Comparison of ENCODE assay signal across 9 mouse cellular contexts in genomic region chr10:121642054-121642947, GRCm38 (mm10). TPM values are rescaled to one million over a fixed set of nuclear protein-coding genes. Genes with fewer than 3 reads are reported as not detected.
DNase-seq lines count a peak whose midpoint lies in the region; ATAC-seq and TF ChIP-seq lines count a peak whose summit lies in the region.
"Had no signal": no experiment of that assay in that cellular context is flagged by ENCODE, and none has a peak within 500 bp of the region (broad histone marks: within the 10 kb centered on the region; RNA-seq: fewer than 3 reads in every experiment).

No protein-coding gene starts in this region.

- H3K27me3 ChIP-seq in spleen, adult 2 months (ENCODE audit: control insufficient read depth, insufficient read depth, low read length), result peaks cover 13% of the 10 kb centered on the region
- H3K27me3 ChIP-seq in limb, embryonic 12.5 days, result peaks cover 29% of the 10 kb centered on the region
- H3K27me3 ChIP-seq in neural tube, embryonic 12.5 days (replicated peaks), result peaks cover 38% of the 10 kb centered on the region

- H3K9ac ChIP-seq in limb, embryonic 12.5 days (replicated peaks), result peak overlapping the region; percentile 60
- peak overlapping the region; percentile 45 for H3K9ac ChIP-seq in neural tube, embryonic 12.5 days

- H3K4me2 ChIP-seq in limb, embryonic 12.5 days, result peak overlapping the region; percentile 98
- H3K4me2 ChIP-seq in neural tube, embryonic 12.5 days (replicated peaks), result peak overlapping the region; percentile 98

- TF ChIP-seq CTCF in spleen, adult 2 months (IDR thresholded peaks at IDR 0.05; ENCODE audit: extremely low read depth, insufficient read depth, insufficient read length, insufficient replicate concordance), result no peak

- peaks cover 12% of the 10 kb centered on the region for H3K4me1 ChIP-seq in spleen, adult 2 months (ENCODE audit: control insufficient read depth, insufficient read depth, insufficient read length)
- peaks cover 15% of the 10 kb centered on the region for H3K4me1 ChIP-seq in limb, embryonic 12.5 days (replicated peaks)
- peaks cover 12% of the 10 kb centered on the region for H3K4me1 ChIP-seq in neural tube, embryonic 12.5 days

- H3K36me3 ChIP-seq in spleen, adult 2 months (ENCODE audit: control insufficient read depth, insufficient read depth, low read length), result no peaks in the 10 kb centered on the region
- no peaks in the 10 kb centered on the region for H3K36me3 ChIP-seq in limb, embryonic 12.5 days
- H3K36me3 ChIP-seq in neural tube, embryonic 12.5 days, result no peaks in the 10 kb centered on the region

- no peak for TF ChIP-seq POLR2A in spleen, adult 2 months (IDR thresholded peaks at IDR 0.05; ENCODE audit: low read depth, low read length)

- H3K27ac ChIP-seq in spleen, adult 2 months (ENCODE audit: insufficient read depth, low read length), result no peak overlapping the region
- 0 out of 2 replicates have a peak overlapping the region, but pooled peaks have one; percentile 23 for H3K27ac ChIP-seq in limb, embryonic 12.5 days
- H3K27ac ChIP-seq in neural tube, embryonic 12.5 days, result no peak overlapping the region

- 14% methylated on average over 28 of the region's 28 CpGs for WGBS in spleen, adult 2 months
- 3% methylated on average over 28 of the region's 28 CpGs for WGBS in limb, embryonic 12.5 days
- 5% methylated on average over 28 of the region's 28 CpGs for WGBS in neural tube, embryonic 12.5 days

- peak overlapping the region; percentile 50; the same call in 1 of the 2 replicates for H3K4me3 ChIP-seq in spleen, adult 2 months (ENCODE audit: extremely low read depth, insufficient read depth, insufficient read length)
- peak overlapping the region; percentile 60 for H3K4me3 ChIP-seq in limb, embryonic 12.5 days (replicated peaks)
- peak overlapping the region; percentile 44 for H3K4me3 ChIP-seq in neural tube, embryonic 12.5 days

- no peaks in the 10 kb centered on the region for H3K9me3 ChIP-seq in limb, embryonic 12.5 days
- no peaks in the 10 kb centered on the region for H3K9me3 ChIP-seq in neural tube, embryonic 12.5 days

- peak; percentile 28 for DNase-seq in adrenal gland, postnatal 10 days
- DNase-seq in adrenal gland, adult 8-10 months, result no peak
- no peak for DNase-seq in spleen, adult 2 months (ENCODE audit: low read depth in 1 of 2, low spot score in 2 of 2)
- no peak for DNase-seq in spleen, postnatal 36 days (ENCODE audit: low spot score in 2 of 2)
- no peak for DNase-seq in gastrocnemius, postnatal 10 days
- no peak for DNase-seq in ovary, postnatal 14 days (ENCODE audit: low spot score)

- peak; percentile 28; the same call in 1 of the 2 replicates for ATAC-seq in limb, embryonic 12.5 days (ENCODE audit: insufficient number of reproducible peaks, insufficient read depth, low FRiP score, low TSS enrichment, low read depth)
- no peak for ATAC-seq in neural tube, embryonic 12.5 days (ENCODE audit: low FRiP score, low read depth)

RNA-seq across cellular contexts. Expression of gene D930020B18Rik, which starts 0.9 kb away (rescaled TPM):
- not detected for total RNA-seq in adrenal gland, postnatal 10 days (2021)
- total RNA-seq in adrenal gland, adult 8-10 months (2022), result not detected
- polyA plus RNA-seq in spleen, adult 2 months (2012; rRNA removed), result 0.02 TPM in 1 of 2 replicates, not detected in the other
- 1.8 and 2.0 TPM in 2 replicates for polyA plus RNA-seq in limb, embryonic 12.5 days (2016; fragmentation: Nextera tagmentation; extraction: Ambion mirVana)
- 0.14 TPM in 1 of 2 replicates, not detected in the other for polyA plus RNA-seq in neural tube, embryonic 12.5 days (2016; fragmentation: Nextera tagmentation; extraction: Ambion mirVana)
- total RNA-seq in gastrocnemius, postnatal 10 days (2021), result not detected
- total RNA-seq: heart, adult 18-20 months had no signal

RNA-seq across cellular contexts. Expression of gene Xpot, which starts 16.2 kb away (rescaled TPM):
- total RNA-seq in adrenal gland, postnatal 10 days (2021), result 10 to 100 TPM; 44.9 to 48.2 TPM
- total RNA-seq in adrenal gland, adult 8-10 months (2022), result 10 to 100 TPM; 57.5 to 79.4 (median 65.6) TPM
- polyA plus RNA-seq in spleen, adult 2 months (2012; rRNA removed), result 44.0 and 63.8 TPM in 2 replicates
- polyA plus RNA-seq in limb, embryonic 12.5 days (2016; fragmentation: Nextera tagmentation; extraction: Ambion mirVana), result 59.3 and 65.0 TPM in 2 replicates
- polyA plus RNA-seq in neural tube, embryonic 12.5 days (2016; fragmentation: Nextera tagmentation; extraction: Ambion mirVana), result 41.0 and 46.3 TPM in 2 replicates
- 10 to 100 TPM; 29.4 to 38.0 TPM for total RNA-seq in gastrocnemius, postnatal 10 days (2021)

RNA-seq across cellular contexts. Expression of gene Tbk1, which starts 55.7 kb away (rescaled TPM):
- total RNA-seq in adrenal gland, postnatal 10 days (2021), result 10 to 100 TPM; 32.4 to 38.4 TPM
- 10 to 100 TPM; 39.5 to 57.7 (median 47.9) TPM for total RNA-seq in adrenal gland, adult 8-10 months (2022)
- 8.6 and 9.8 TPM in 2 replicates for polyA plus RNA-seq in spleen, adult 2 months (2012; rRNA removed)
- polyA plus RNA-seq in limb, embryonic 12.5 days (2016; fragmentation: Nextera tagmentation; extraction: Ambion mirVana), result 33.7 and 34.4 TPM in 2 replicates
- polyA plus RNA-seq in neural tube, embryonic 12.5 days (2016; fragmentation: Nextera tagmentation; extraction: Ambion mirVana), result 33.6 and 35.8 TPM in 2 replicates
- total RNA-seq in gastrocnemius, postnatal 10 days (2021), result 10 to 100 TPM; 14.6 to 20.7 TPM
